Comparison of ENCODE assay signal across 9 mouse cellular contexts in genomic region chr2:18688286-18688685, GRCm38 (mm10). TPM values are rescaled to one million over a fixed set of nuclear protein-coding genes. Genes with fewer than 3 reads are reported as not detected.
DNase-seq lines count a peak whose midpoint lies in the region; ATAC-seq lines count a peak whose summit lies in the region.
"Had no signal": no experiment of that assay in that cellular context is flagged by ENCODE, and none has a peak within 500 bp of the region (broad histone marks: within the 10 kb centered on the region; RNA-seq: fewer than 3 reads in every experiment).

No protein-coding gene starts in this region.

- no peak for ATAC-seq in lung, embryonic 15.5 days (ENCODE audit: borderline replicate concordance, extremely low read depth, low FRiP score, low TSS enrichment)
- ATAC-seq in limb, embryonic 11.5 days (ENCODE audit: insufficient number of reproducible peaks, low FRiP score, low TSS enrichment, low read depth) = no peak
- ATAC-seq in neural tube, embryonic 15.5 days (ENCODE audit: low FRiP score) = no peak
- ATAC-seq: Patski had no signal

- peaks cover 22% of the 10 kb centered on the region for H3K4me1 ChIP-seq in lung, embryonic 15.5 days
- H3K4me1 ChIP-seq in forebrain, embryonic 10.5 days = peaks cover 25% of the 10 kb centered on the region
- H3K4me1 ChIP-seq in limb, embryonic 11.5 days (ENCODE audit: control insufficient read depth, insufficient read depth, low read length) = peaks cover 11% of the 10 kb centered on the region
- peaks cover 21% of the 10 kb centered on the region for H3K4me1 ChIP-seq in neural tube, embryonic 15.5 days

- 7% methylated on average over 6 of the region's 6 CpGs for WGBS in lung, embryonic 15.5 days
- 4% methylated on average over 6 of the region's 6 CpGs for WGBS in forebrain, embryonic 10.5 days
- WGBS in limb, embryonic 11.5 days = 2% methylated on average over 6 of the region's 6 CpGs
- WGBS in neural tube, embryonic 15.5 days = 4% methylated on average over 6 of the region's 6 CpGs

- no peak for DNase-seq in lung, postnatal 10 days
- no peak for DNase-seq in forebrain, embryonic 10.5 days (ENCODE audit: extremely low spot score, low spot score)
- DNase-seq in limb, embryonic 11.5 days (ENCODE audit: low spot score) = peak; percentile 37
- DNase-seq in MN1 (ENCODE audit: low spot score) = no peak
- no peak for DNase-seq in layer of hippocampus, postnatal 25 days (ENCODE audit: extremely low spot score in 1 of 2, low spot score in 1 of 2)
- no peak for DNase-seq in frontal cortex, postnatal 36 days (ENCODE audit: low spot score in 2 of 2)

- H3K36me3 ChIP-seq in lung, embryonic 15.5 days = peaks cover 7% of the 10 kb centered on the region
- H3K36me3 ChIP-seq in forebrain, embryonic 10.5 days (replicated peaks) = peaks cover 13% of the 10 kb centered on the region
- H3K36me3 ChIP-seq in limb, embryonic 11.5 days (ENCODE audit: control insufficient read depth, insufficient read depth, low read length) = no peaks in the 10 kb centered on the region
- peaks cover 8% of the 10 kb centered on the region for H3K36me3 ChIP-seq in neural tube, embryonic 15.5 days

- H3K9ac ChIP-seq in lung, embryonic 15.5 days = no peak overlapping the region
- no peak overlapping the region for H3K9ac ChIP-seq in limb, embryonic 11.5 days (ENCODE audit: low read length)
- no peak overlapping the region for H3K9ac ChIP-seq in neural tube, embryonic 15.5 days (replicated peaks)

- H3K4me2 ChIP-seq in lung, embryonic 15.5 days = peak overlapping the region; percentile 92
- H3K4me2 ChIP-seq in limb, embryonic 11.5 days (ENCODE audit: low read depth, severe bottlenecking) = peak overlapping the region; percentile 58; the same call in 1 of the 2 replicates
- H3K4me2 ChIP-seq in neural tube, embryonic 15.5 days = peak overlapping the region; percentile 87

- no peaks in the 10 kb centered on the region for H3K9me3 ChIP-seq in lung, embryonic 15.5 days
- no peaks in the 10 kb centered on the region for H3K9me3 ChIP-seq in forebrain, embryonic 10.5 days
- H3K9me3 ChIP-seq in limb, embryonic 11.5 days (ENCODE audit: control insufficient read depth, low read length) = no peaks in the 10 kb centered on the region
- H3K9me3 ChIP-seq in neural tube, embryonic 15.5 days (replicated peaks) = no peaks in the 10 kb centered on the region

- no peak overlapping the region for H3K27ac ChIP-seq in lung, embryonic 15.5 days
- H3K27ac ChIP-seq in forebrain, embryonic 10.5 days = 0 out of 2 replicates have a peak overlapping the region, but pooled peaks have one; percentile 86
- H3K27ac ChIP-seq in limb, embryonic 11.5 days (replicated peaks; ENCODE audit: low read depth, low read length) = no peak overlapping the region
- H3K27ac ChIP-seq in neural tube, embryonic 15.5 days (replicated peaks) = no peak overlapping the region

- H3K27me3 ChIP-seq in lung, embryonic 15.5 days = peaks cover 64% of the 10 kb centered on the region
- peaks cover 100% of the 10 kb centered on the region for H3K27me3 ChIP-seq in forebrain, embryonic 10.5 days (ENCODE audit: poor library complexity, severe bottlenecking)
- H3K27me3 ChIP-seq in limb, embryonic 11.5 days (ENCODE audit: control insufficient read depth, insufficient read depth, low read length) = peaks cover 58% of the 10 kb centered on the region
- H3K27me3 ChIP-seq in neural tube, embryonic 15.5 days (replicated peaks) = peaks cover 53% of the 10 kb centered on the region
- H3K27me3 ChIP-seq: Patski had no signal

- peak overlapping the region; percentile 51 for H3K4me3 ChIP-seq in lung, embryonic 15.5 days
- H3K4me3 ChIP-seq in forebrain, embryonic 10.5 days = peak overlapping the region; percentile 59; the same call in 1 of the 2 replicates
- H3K4me3 ChIP-seq in limb, embryonic 11.5 days (ENCODE audit: low read depth, low read length) = peak overlapping the region; percentile 38
- H3K4me3 ChIP-seq in neural tube, embryonic 15.5 days (replicated peaks) = peak overlapping the region; percentile 45

RNA-seq across cellular contexts. Expression of gene Spag6, which starts 5.5 kb away (rescaled TPM):
- polyA plus RNA-seq in lung, embryonic 15.5 days (2015; fragmentation: Nextera tagmentation; extraction: Ambion mirVana) = 0.16 TPM in 1 of 2 replicates, not detected in the other
- polyA plus RNA-seq in forebrain, embryonic 10.5 days (2016; fragmentation: Nextera tagmentation; extraction: Ambion mirVana) = not detected in 2 replicates
- 0.10 TPM in 1 of 2 replicates, not detected in the other for polyA plus RNA-seq in limb, embryonic 11.5 days (2014; fragmentation: Nextera tagmentation; extraction: Ambion mirVana)
- 0.06 TPM in 1 of 2 replicates, not detected in the other for polyA plus RNA-seq in neural tube, embryonic 15.5 days (2015; fragmentation: Nextera tagmentation; extraction: Ambion mirVana)
- 1 to 10 TPM; 3.8 to 5.5 TPM for total RNA-seq in layer of hippocampus, postnatal 25 days (2021)

RNA-seq across cellular contexts. Expression of gene Bmi1, which starts 11.5 kb away (rescaled TPM):
- 24.3 and 25.1 TPM in 2 replicates for polyA plus RNA-seq in lung, embryonic 15.5 days (2015; fragmentation: Nextera tagmentation; extraction: Ambion mirVana)
- 25.9 and 28.3 TPM in 2 replicates for polyA plus RNA-seq in forebrain, embryonic 10.5 days (2016; fragmentation: Nextera tagmentation; extraction: Ambion mirVana)
- polyA plus RNA-seq in limb, embryonic 11.5 days (2014; fragmentation: Nextera tagmentation; extraction: Ambion mirVana) = 31.4 and 34.4 TPM in 2 replicates
- polyA plus RNA-seq in neural tube, embryonic 15.5 days (2015; fragmentation: Nextera tagmentation; extraction: Ambion mirVana) = 18.1 and 19.8 TPM in 2 replicates
- total RNA-seq in layer of hippocampus, postnatal 25 days (2021) = 10 to 100 TPM; 51.7 to 53.7 TPM

RNA-seq across cellular contexts. Expression of gene Commd3, which starts 16.1 kb away (rescaled TPM):
- 208 and 212 TPM in 2 replicates for polyA plus RNA-seq in lung, embryonic 15.5 days (2015; fragmentation: Nextera tagmentation; extraction: Ambion mirVana)
- 87.4 and 90.9 TPM in 2 replicates for polyA plus RNA-seq in forebrain, embryonic 10.5 days (2016; fragmentation: Nextera tagmentation; extraction: Ambion mirVana)
- polyA plus RNA-seq in limb, embryonic 11.5 days (2014; fragmentation: Nextera tagmentation; extraction: Ambion mirVana) = 174 and 187 TPM in 2 replicates
- 192 and 193 TPM in 2 replicates for polyA plus RNA-seq in neural tube, embryonic 15.5 days (2015; fragmentation: Nextera tagmentation; extraction: Ambion mirVana)
- total RNA-seq in layer of hippocampus, postnatal 25 days (2021) = 100 to 1,000 TPM; 104 to 110 TPM
